Mouse (Mus musculus): ENCODE measurements around the gene Sv2c. TPM values are rescaled to one million over a fixed set of nuclear protein-coding genes. Genes with fewer than 3 reads are reported as not detected.
"Not testable (repeated sequence)": the region's sequence is repeated elsewhere in the genome, so short reads cannot be mapped to it uniquely, and the experiment has no call there.

The Sv2c gene
- polyA plus RNA-seq, 1 experiment from 2014 or later: 2.6 TPM

DNA sequence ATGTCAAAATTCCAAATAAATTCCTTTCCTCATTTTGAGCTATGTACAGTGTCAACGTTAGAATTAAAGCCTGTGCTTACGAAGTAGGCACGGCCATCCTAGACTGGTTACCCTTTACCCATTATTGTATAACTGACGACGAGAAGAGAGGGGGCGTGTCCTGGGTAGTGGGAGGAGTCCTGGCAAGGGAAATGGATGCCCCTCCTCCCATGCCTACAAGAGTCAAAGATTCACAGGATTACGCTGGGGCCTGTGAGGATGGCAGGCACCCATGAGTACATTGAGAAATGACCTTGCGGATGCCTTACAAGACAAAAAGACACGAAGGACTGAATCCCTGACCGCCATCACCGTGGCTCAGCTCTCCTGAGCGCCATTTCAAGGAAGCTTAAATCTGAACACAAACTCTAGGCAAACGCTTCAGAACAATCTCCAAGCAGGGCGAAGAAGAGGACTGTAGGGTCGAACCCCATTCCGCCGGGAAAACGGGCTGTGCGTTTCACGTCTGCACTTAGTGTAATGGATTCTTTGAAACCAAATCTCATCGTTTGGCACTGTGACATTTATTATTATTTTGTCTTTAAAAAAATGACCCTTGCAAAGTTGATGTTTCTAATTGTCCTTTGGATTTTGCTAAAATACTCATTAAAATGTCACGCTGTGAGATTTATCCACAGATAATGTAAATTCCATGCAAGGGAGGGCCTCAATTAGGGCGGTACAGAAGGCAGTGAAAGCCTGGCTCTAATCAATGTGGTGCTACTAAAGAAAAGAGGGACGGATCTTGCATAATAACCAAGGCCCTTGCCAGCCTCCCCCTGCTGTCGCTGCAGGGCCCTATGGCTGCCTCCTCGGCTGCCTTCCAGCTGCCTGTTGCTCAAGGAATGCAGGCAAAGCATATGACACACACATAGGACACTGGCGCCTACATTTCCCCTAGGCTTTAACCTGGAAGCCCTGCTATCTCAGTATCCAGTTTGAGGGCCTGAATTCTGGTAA lies 137.4 kb downstream of the Sv2c start:
- ATAC-seq: no peak
- H3K9ac ChIP-seq: no peak overlapping the region
- H3K27me3 ChIP-seq (replicated peaks): no peaks in the 10 kb centered on the region
- H3K36me3 ChIP-seq: no peaks in the 10 kb centered on the region
- no peaks in the 10 kb centered on the region for H3K4me1 ChIP-seq (replicated peaks)
- no peak overlapping the region for H3K27ac ChIP-seq
- no peaks in the 10 kb centered on the region for H3K9me3 ChIP-seq
- 77% methylated on average over 27 of the region's 27 CpGs for WGBS
- no peak overlapping the region for H3K4me3 ChIP-seq (replicated peaks)
- H3K4me2 ChIP-seq (replicated peaks): no peak overlapping the region

DNA sequence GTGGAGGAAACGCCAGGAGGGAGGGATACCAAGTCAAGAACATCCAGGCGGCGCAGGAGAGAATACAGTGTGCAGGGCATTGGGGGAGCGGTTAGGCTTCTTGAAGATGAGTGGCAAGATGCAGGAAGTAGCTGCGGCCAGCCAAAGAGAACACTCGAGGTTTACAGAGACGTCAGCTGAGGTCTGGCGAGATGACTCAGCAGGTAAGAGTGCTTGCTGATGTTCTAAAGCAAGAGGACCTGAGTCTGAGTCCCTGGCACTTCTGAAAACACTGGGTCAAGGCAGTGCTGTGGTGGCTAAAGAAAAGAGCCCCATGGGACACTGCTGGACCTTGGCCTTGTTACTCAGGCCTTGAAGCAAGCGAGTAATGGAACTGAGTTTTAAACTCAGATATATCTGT lies 144.2 kb downstream of the Sv2c start:
- ATAC-seq: no peak
- Histone ChIP-seq H3K27me3 (replicated peaks) (no peaks in the 10 kb centered on the region), H3K4me2 (replicated peaks) (no peak overlapping the region), H3K9ac (no peak overlapping the region), H3K4me3 (replicated peaks) (no peak overlapping the region), H3K36me3 (no peaks in the 10 kb centered on the region), H3K27ac (no peak overlapping the region), H3K4me1 (replicated peaks) (0 out of 2 replicates have a peak, but pooled peaks cover 3% of the 10 kb centered on the region), H3K9me3 (no peaks in the 10 kb centered on the region)
- 77% methylated on average over 9 of the region's 9 CpGs for WGBS

DNA sequence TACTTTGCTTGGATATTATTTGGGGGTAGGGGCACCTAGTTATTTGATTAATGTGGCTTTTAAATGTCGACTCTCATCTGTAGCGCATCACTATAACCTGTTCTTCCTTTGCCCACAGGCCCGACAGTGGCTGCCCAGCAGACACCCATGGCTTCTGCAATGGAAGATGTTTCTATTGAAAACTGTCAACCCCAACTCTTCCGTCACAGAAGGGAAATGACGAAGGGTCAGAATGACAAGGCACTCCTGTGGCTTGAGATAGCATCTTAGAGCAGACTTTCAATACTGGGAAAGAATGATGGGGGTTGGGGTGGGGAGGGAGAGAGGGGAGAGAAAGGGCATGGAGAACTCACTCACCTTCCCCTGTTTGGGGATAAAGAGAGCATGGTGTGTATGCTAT lies 145.2 kb downstream of the Sv2c start:
- 0 out of 2 replicates have a peak, but pooled peaks cover 3% of the 10 kb centered on the region for H3K4me1 ChIP-seq (replicated peaks)
- 76% methylated on average over 5 of the region's 5 CpGs for WGBS
- no peaks in the 10 kb centered on the region for H3K36me3 ChIP-seq
- H3K9ac ChIP-seq: no peak overlapping the region
- no peak for ATAC-seq
- H3K9me3 ChIP-seq: no peaks in the 10 kb centered on the region
- no peaks in the 10 kb centered on the region for H3K27me3 ChIP-seq (replicated peaks)
- H3K4me2 ChIP-seq (replicated peaks): no peak overlapping the region
- H3K27ac ChIP-seq: no peak overlapping the region
- H3K4me3 ChIP-seq (replicated peaks): no peak overlapping the region

DNA sequence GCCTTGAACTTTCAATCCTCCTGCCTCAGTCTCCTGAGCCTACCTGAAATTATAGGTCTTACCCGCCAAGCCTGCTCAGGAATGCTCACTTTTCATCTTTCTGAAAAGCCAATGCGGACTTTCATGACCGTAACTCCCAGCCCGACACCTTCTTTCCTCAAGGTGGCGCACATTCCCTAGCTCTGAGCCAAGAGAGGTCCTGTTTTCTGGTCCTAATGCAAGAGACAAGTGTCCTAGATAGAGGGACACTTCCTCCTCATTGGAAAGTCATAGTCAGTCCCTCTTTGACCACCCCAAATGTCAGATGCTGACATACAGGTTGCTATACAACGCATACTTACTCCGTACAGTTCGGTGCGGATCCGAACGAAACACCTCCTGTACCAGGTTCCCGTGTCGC lies 146.0 kb downstream of the Sv2c start:
- H3K36me3 ChIP-seq: no peaks in the 10 kb centered on the region
- no peak overlapping the region for H3K4me2 ChIP-seq (replicated peaks)
- no peak for ATAC-seq
- H3K4me1 ChIP-seq (replicated peaks): 0 out of 2 replicates have a peak, but pooled peaks cover 3% of the 10 kb centered on the region
- H3K4me3 ChIP-seq (replicated peaks): no peak overlapping the region
- WGBS: 71% methylated on average over 13 of the region's 13 CpGs
- no peaks in the 10 kb centered on the region for H3K9me3 ChIP-seq
- H3K27me3 ChIP-seq (replicated peaks): no peaks in the 10 kb centered on the region
- no peak overlapping the region for H3K9ac ChIP-seq
- H3K27ac ChIP-seq: no peak overlapping the region

DNA sequence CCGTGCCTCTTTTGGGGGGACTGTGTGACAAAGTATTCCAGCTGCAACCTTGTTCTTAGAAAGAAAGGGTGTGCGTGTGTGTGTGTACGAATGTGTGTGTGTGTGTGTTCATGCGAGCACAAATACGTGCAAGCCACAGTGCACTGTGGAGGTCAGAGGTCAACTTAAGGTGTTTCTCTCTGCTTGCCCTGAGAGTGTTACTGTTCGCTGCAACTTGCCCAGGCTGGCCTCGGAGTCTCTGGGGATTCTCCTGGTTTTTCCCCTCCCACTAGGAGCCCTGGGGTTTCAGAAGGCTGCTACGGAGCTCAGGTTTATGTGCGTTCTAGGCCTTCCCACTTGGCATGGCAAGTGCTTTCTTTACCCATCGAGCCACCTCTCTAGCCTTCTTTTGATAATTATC lies 157.2 kb downstream of the Sv2c start:
- no peak for ATAC-seq
- H3K9ac ChIP-seq: no peak overlapping the region
- H3K36me3 ChIP-seq: no peaks in the 10 kb centered on the region
- WGBS: 83% methylated on average over 10 of the region's 10 CpGs
- no peak overlapping the region for H3K4me3 ChIP-seq (replicated peaks)
- no peaks in the 10 kb centered on the region for H3K27me3 ChIP-seq (replicated peaks)
- no peaks in the 10 kb centered on the region for H3K4me1 ChIP-seq (replicated peaks)
- no peak overlapping the region for H3K4me2 ChIP-seq (replicated peaks)
- no peaks in the 10 kb centered on the region for H3K9me3 ChIP-seq
- no peak overlapping the region for H3K27ac ChIP-seq

DNA sequence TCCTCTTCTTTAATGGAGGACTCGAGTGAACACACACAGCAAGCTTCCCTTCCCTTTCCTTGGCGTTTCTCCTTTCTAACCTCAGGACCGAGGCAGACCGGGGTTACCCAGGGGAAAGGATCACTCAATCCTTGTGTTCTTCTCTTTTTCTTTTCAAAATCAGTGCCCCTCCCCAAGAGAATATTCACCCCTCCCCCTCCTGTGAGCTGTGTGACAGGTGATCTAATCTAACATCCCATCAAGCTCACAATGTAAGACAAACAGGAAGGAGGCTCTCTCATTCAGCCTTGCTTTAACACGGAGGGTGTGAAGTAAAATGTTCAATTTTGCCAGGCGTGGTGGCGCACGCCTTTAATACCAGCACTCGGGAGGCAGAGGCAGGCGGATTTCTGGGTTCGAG lies 158.3 kb downstream of the Sv2c start:
- no peaks in the 10 kb centered on the region for H3K9me3 ChIP-seq
- no peaks in the 10 kb centered on the region for H3K4me1 ChIP-seq (replicated peaks)
- H3K27me3 ChIP-seq (replicated peaks): no peaks in the 10 kb centered on the region
- no peak overlapping the region for H3K4me3 ChIP-seq (replicated peaks)
- no peaks in the 10 kb centered on the region for H3K36me3 ChIP-seq
- no peak overlapping the region for H3K4me2 ChIP-seq (replicated peaks)
- no peak overlapping the region for H3K9ac ChIP-seq
- no peak overlapping the region for H3K27ac ChIP-seq
- WGBS: 89% methylated on average over 11 of the region's 11 CpGs
- ATAC-seq: no peak

DNA sequence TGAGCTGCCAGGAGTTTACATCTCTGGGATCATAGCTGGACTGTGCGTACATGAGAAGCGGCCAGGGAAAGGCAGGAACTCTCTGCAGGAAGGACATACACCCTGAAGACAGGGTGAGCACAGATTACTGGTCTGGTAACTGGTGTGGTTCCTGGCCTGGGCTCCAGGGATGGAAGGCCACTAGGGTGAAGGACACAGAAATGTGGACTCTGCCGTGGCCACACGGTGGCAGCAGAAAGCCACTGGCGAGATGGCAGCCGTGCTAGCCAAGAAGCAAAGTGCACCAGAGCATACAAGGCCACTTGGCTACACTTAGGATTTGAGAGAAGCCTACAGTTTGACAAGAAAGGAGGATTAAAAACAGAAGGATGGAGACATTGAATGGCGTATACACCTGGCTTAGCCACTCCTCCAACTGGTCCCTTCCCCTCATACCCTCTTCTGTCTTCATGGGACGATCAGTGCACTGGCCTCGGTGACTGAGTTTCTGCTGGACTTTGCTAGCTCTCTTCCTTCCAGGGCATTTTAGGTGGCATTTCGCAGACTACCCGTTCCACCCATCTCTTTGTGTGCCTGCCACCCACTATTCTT lies 158.9 kb downstream of the Sv2c start:
- Histone ChIP-seq H3K4me3 (replicated peaks) (no peak overlapping the region), H3K9me3 (no peaks in the 10 kb centered on the region), H3K9ac (no peak overlapping the region), H3K27me3 (replicated peaks) (no peaks in the 10 kb centered on the region), H3K4me2 (replicated peaks) (no peak overlapping the region), H3K4me1 (replicated peaks) (no peaks in the 10 kb centered on the region), H3K27ac (no peak overlapping the region), H3K36me3 (no peaks in the 10 kb centered on the region)
- ATAC-seq: peak; percentile 69
- 51% methylated on average over 11 of the region's 11 CpGs for WGBS

DNA sequence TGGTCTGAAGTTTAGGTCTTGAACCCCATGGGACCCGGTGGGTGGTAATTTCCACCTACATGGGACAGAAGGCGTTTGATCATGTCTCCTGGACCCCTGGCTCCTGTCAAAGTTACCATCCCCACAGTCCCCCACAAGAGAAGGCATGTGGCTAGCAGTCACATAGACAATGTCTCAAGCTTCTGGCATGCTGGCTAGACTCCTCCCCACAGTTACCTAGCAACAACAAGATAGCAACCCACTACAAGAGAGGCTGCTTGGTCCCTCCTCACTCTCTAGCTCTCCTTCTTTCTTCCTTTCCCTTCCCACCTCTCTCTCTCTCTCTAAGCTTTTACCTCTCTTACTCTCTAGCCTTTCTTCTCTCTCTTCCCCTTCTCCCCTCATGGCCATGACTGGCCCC lies 164.3 kb downstream of the Sv2c start:
- not testable (repeated sequence) for H3K4me2 ChIP-seq (replicated peaks); H3K9ac ChIP-seq; H3K27ac ChIP-seq; H3K27me3 ChIP-seq (replicated peaks); H3K4me3 ChIP-seq (replicated peaks); H3K36me3 ChIP-seq; H3K9me3 ChIP-seq; H3K4me1 ChIP-seq (replicated peaks)
- WGBS: 74% methylated on average over 2 of the region's 2 CpGs
- 0 out of 2 replicates have a peak, but pooled peaks have one; percentile 23 for ATAC-seq

DNA sequence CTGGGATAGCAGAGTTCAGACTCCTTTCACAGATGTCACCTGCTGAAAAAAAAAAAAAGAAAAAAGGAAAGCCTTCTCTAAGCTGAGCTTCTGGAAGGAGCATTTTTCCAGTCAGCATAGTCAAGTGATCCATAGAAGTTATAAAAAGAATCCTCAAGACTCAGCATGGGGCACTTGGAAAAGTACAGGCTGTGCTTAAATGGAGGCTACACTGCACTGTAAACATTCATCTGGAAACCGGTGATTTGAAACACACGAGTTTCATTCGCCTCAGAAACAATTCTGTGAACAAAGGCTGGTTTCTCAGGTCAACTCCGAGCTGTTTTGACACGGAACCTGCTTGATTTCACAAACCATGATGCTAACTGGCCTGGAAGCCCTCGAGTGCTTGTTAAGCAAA lies 165.6 kb downstream of the Sv2c start:
- 54% methylated on average over 6 of the region's 6 CpGs for WGBS
- ATAC-seq: no peak
- Histone ChIP-seq H3K27ac (no peak overlapping the region), H3K9me3 (no peaks in the 10 kb centered on the region), H3K36me3 (no peaks in the 10 kb centered on the region), H3K4me3 (replicated peaks) (no peak overlapping the region), H3K4me2 (replicated peaks) (no peak overlapping the region), H3K4me1 (replicated peaks) (no peaks in the 10 kb centered on the region), H3K27me3 (replicated peaks) (no peaks in the 10 kb centered on the region), H3K9ac (no peak overlapping the region)

DNA sequence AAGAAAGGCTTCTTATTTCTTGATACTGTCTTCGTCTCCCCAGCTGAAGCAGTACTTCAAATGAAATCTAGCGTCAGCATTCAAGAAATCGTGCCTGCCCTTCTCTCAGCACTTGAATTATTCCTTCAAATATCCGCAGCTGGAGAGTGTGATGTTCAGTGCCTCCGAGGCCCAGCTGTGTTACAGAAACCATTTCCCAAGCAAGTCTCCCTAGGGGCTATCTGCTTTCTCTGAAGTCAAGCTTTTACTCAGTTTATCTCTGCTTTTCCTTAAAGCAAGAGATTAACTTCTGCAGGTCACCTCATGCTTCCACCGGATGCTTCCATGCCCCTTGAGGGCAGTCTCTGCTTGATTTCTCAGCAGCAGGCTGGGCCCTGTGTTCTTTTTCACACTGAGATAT lies 166.8 kb downstream of the Sv2c start:
- no peak for ATAC-seq
- Histone ChIP-seq H3K27ac (no peak overlapping the region), H3K9ac (no peak overlapping the region), H3K27me3 (replicated peaks) (no peaks in the 10 kb centered on the region), H3K4me3 (replicated peaks) (no peak overlapping the region), H3K4me2 (replicated peaks) (no peak overlapping the region), H3K4me1 (replicated peaks) (no peaks in the 10 kb centered on the region), H3K36me3 (no peaks in the 10 kb centered on the region), H3K9me3 (no peaks in the 10 kb centered on the region)
- WGBS: 60% methylated on average over 6 of the region's 6 CpGs

DNA sequence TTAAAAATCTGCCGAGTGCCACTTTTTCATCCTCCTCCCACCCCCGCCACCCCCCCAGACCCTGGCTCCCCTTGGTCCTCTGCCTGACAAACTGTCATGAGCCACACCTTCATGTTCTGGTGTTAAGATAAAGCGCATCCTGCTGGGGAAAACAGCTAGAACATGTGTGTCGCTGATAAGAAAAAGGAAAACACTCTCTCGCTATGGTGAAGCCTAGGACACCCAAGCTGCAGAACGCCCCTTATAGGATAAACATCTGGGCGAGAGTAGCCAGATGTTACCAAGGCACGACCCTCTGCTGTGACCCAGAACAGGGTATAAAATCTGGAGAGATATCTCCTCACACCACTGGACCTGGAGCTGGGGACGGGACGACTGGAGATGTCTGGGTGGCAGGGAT lies 167.2 kb downstream of the Sv2c start:
- H3K9ac ChIP-seq: no peak overlapping the region
- no peak overlapping the region for H3K4me3 ChIP-seq (replicated peaks)
- peaks cover 3% of the 10 kb centered on the region for H3K4me1 ChIP-seq (replicated peaks)
- 52% methylated on average over 10 of the region's 10 CpGs for WGBS
- no peaks in the 10 kb centered on the region for H3K36me3 ChIP-seq
- no peaks in the 10 kb centered on the region for H3K9me3 ChIP-seq
- H3K4me2 ChIP-seq (replicated peaks): no peak overlapping the region
- H3K27me3 ChIP-seq (replicated peaks): no peaks in the 10 kb centered on the region
- peak; percentile 24; the same call in 1 of the 2 replicates for ATAC-seq
- H3K27ac ChIP-seq: no peak overlapping the region

DNA sequence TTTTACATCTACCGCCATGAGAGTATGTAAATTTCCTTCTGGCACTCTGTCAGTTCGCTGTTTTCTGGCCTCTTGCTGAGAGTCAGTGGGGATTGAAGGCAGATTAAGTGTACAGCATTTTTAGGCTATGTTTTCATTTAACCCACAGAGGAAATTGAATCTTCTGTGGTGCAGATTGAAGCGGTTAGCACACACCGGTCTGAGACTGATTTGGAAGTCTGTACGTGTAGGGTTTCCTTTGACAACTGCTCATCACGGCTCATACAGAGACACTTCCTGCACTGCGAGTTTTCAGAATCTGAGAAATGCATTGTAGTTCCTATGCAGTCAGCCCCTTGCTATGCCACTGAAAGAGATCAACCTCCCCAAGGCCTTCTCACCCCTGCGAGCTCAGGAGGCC lies 168.2 kb downstream of the Sv2c start:
- no peaks in the 10 kb centered on the region for H3K27me3 ChIP-seq (replicated peaks)
- no peak overlapping the region for H3K4me3 ChIP-seq (replicated peaks)
- no peak overlapping the region for H3K4me2 ChIP-seq (replicated peaks)
- 63% methylated on average over 8 of the region's 8 CpGs for WGBS
- no peak overlapping the region for H3K27ac ChIP-seq
- no peaks in the 10 kb centered on the region for H3K36me3 ChIP-seq
- H3K9me3 ChIP-seq: no peaks in the 10 kb centered on the region
- no peak for ATAC-seq
- no peak overlapping the region for H3K9ac ChIP-seq
- H3K4me1 ChIP-seq (replicated peaks): peaks cover 11% of the 10 kb centered on the region

DNA sequence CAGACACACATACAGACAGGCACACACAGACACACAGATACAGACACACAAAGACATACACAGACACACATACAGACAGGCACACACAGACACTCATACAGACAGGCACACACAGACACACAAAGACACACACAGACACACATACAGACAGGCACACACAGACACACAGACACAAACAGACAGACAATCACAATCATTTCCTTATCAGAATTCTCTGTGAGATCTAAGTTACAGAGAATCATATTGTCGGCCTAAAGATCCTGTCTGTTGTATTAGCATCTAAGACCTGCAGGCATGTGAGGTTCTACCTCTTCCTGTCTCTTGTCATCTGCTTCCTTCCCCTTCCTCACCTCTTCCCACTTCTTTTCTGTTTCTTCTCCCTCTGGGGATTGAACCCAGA lies 168.7 kb downstream of the Sv2c start:
- peaks cover 11% of the 10 kb centered on the region for H3K4me1 ChIP-seq (replicated peaks)

More for the DNA sequence above, 168.7 kb downstream of the Sv2c start:
- Histone ChIP-seq H3K36me3 (no peaks in the 10 kb centered on the region), H3K9ac (no peak overlapping the region), H3K4me3 (replicated peaks) (no peak overlapping the region), H3K9me3 (no peaks in the 10 kb centered on the region), H3K27ac (no peak overlapping the region), H3K4me2 (replicated peaks) (no peak overlapping the region), H3K27me3 (replicated peaks) (no peaks in the 10 kb centered on the region)
- no peak for ATAC-seq
- WGBS: 75% methylated on average over 1 of the region's 1 CpGs
